Mouse (Mus musculus) kidney, embryonic 14.5 days (tissue): Measurements from ENCODE around the gene Ankrd28. TPM values are rescaled to one million over a fixed set of nuclear protein-coding genes. Genes with fewer than 3 reads are reported as not detected.
"Not testable (repeated sequence)": the region's sequence is repeated elsewhere in the genome, so short reads cannot be mapped to it uniquely, and the experiment has no call there.

Source experiments
- ATAC-seq: fragments of 200-750 bp; cut with Nextera tagmentation; 2 replicates; pipeline ENCODE4 v1.8.0; 2017; ENCODE audit warnings: moderate number of reproducible peaks, mild to moderate bottlenecking, moderate TSS enrichment, moderate library complexity; ENCODE audit not compliant: low FRiP score, low TSS enrichment
- H3K27ac ChIP-seq: fragments of 300-500 bp; sonication (generic); 2 replicates; pipeline ENCODE4 v1.5.1; 2014; ENCODE audit warnings: low read depth, mild to moderate bottlenecking, low read length, moderate library complexity, mixed read lengths
- H3K27me3 ChIP-seq: fragments of 300-500 bp; sonication (generic); 2 replicates; pipeline ENCODE4 v1.6.1; 2014; ENCODE audit warnings: mild to moderate bottlenecking, low read length; ENCODE audit not compliant: control insufficient read depth, insufficient read depth
- H3K36me3 ChIP-seq: fragments of 300-500 bp; sonication (generic); 2 replicates; pipeline ENCODE4 v1.6.1; 2014; ENCODE audit warnings: low read length, mixed read lengths; ENCODE audit not compliant: control insufficient read depth, insufficient read depth
- H3K4me1 ChIP-seq: fragments of 300-500 bp; sonication (generic); 2 replicates; pipeline ENCODE4 v1.6.1; 2014; ENCODE audit warnings: low read length, mixed read lengths; ENCODE audit not compliant: control insufficient read depth, insufficient read depth
- H3K4me2 ChIP-seq: fragments of 300-500 bp; sonication (generic); replicated peaks from 2 replicates; pipeline ENCODE4 v1.6.1; 2014; ENCODE audit warnings: low read depth, mild to moderate bottlenecking, low read length
- H3K4me3 ChIP-seq: fragments of 300-500 bp; sonication (generic); 2 replicates; pipeline ENCODE4 v1.5.1; 2014; ENCODE audit warnings: mild to moderate bottlenecking, low read length
- H3K9ac ChIP-seq: fragments of 300-500 bp; sonication (generic); 2 replicates; pipeline ENCODE4 v1.6.1; 2014; ENCODE audit warnings: low read depth, mild to moderate bottlenecking, low read length, moderate library complexity
- H3K9me3 ChIP-seq: fragments of 300-500 bp; sonication (generic); 2 replicates; pipeline ENCODE4 v1.6.1; 2016; ENCODE audit warnings: low read length; ENCODE audit not compliant: control insufficient read depth
- WGBS: fragments of 180-500 bp; shearing (Covaris S2); extraction: QIAGEN DNeasy Blood & Tissue Kit; methylation state at CpG from one replicate; pipeline ENCODE4 v1.1.7; 2014; 5-methylcytosine and 5-hydroxymethylcytosine counted together
- polyA plus RNA-seq: library from polyadenylated mRNA; unstranded; fragments of >200 nt; fragmentation: Nextera tagmentation; extraction: Ambion mirVana; gene quantifications from 2 replicates; pipeline ENCODE4 v1.2.1, GENCODE M21; 2014

Ankrd28 gene
- polyA plus RNA-seq: 5.9 and 11.0 TPM in 2 replicates

DNA sequence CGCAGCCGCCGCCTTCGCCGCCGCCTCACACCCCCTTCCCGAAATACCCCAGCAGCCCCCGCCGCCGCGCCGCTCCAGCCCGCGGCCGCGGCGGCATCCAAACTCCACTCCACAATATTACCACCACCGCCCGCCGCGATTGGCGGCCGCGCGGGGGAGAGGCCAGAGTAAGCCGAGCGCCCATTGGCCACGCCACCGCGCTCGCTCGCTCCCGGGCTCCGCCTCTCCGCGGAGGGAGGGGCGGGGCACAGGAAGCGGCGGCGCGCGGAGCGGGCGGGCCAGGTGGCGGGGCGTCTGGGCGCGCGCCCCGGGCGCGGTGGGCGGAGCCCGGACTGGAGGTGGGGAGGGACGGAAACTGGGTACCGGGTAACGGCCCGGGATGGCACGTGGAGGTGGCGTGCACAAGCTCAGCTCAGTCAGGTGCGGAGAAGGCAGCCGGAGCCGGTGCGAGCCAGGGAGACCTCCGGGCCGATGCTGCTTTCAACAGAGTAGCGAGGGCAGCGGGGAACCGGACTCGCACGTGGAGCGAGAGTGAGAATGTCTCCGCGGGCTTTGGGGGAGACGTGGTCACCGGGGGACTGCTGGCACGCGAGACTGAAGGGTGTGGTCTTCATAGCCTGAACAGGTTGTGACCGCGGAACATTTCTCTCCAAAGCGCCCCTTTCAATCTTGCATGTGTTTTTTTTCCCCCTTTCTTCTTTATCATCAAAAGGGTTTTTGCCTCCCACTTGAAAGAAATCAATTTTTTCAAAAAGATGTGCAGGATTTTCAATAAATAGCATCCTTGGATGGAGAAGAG, at the start of gene Ankrd28:
Ankrd28 (minus strand) TSS at position 81 of the 799 bp plus-strand sequence.
- Histone ChIP-seq H3K4me3 (peak within 1 kb of the TSS; percentile 93), H3K9ac (peak within 1 kb of the TSS; percentile 82), H3K4me1 (peaks cover 3% of the 10 kb centered on the region; the same call in 1 of the 2 replicates), H3K36me3 (no peaks in the 10 kb centered on the region), H3K9me3 (no peaks in the 10 kb centered on the region), H3K27ac (peak within 1 kb of the TSS; percentile 93), H3K27me3 (no peaks in the 10 kb centered on the region), H3K4me2 (peak within 1 kb of the TSS; percentile 85)
- ATAC-seq: peak; percentile 98
- WGBS: under 1% methylated on average over 59 of the region's 81 CpGs

GRCm38 (mm10) chr14:31879456-31879855, 49.0 kb upstream of the Ankrd28 start:
- Histone ChIP-seq H3K4me3 (no peak overlapping the region), H3K27me3 (no peaks in the 10 kb centered on the region), H3K4me2 (no peak overlapping the region), H3K9ac (no peak overlapping the region), H3K4me1 (no peaks in the 10 kb centered on the region), H3K9me3 (no peaks in the 10 kb centered on the region), H3K36me3 (no peaks in the 10 kb centered on the region), H3K27ac (no peak overlapping the region)
- WGBS: 86% methylated on average over 6 of the region's 6 CpGs
- ATAC-seq: no peak

DNA sequence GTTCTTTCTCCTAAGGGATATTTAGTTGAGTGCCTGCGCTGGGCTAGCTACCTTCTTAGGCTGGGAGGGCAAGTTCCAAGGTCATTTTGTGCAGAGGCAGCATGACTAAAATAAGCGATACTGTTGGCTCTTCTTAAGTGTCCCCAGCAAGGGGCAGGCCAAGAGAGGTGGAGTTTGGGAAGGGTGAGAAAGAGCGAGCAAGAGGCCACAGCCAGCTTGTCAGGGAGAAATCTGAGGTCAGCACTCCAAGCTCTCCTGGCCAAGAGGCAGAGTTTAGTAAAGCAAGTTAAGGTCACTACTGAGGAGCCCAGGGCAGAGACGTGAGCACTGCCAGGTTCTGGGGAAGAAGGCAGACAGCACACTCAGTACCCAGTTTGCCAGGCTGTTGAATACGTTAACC, 41.7 kb upstream of the Ankrd28 start:
- Histone ChIP-seq H3K4me3 (no peak overlapping the region), H3K36me3 (no peaks in the 10 kb centered on the region), H3K27me3 (no peaks in the 10 kb centered on the region), H3K4me2 (no peak overlapping the region), H3K9ac (no peak overlapping the region), H3K9me3 (peaks cover 2% of the 10 kb centered on the region; the same call in 1 of the 2 replicates), H3K27ac (no peak overlapping the region), H3K4me1 (no peaks in the 10 kb centered on the region)
- ATAC-seq: no peak
- 63% methylated on average over 5 of the region's 5 CpGs for whole genome bisulfite sequencing

GRCm38 (mm10) chr14:31870436-31870835, 40.0 kb upstream of the Ankrd28 start:
- Histone ChIP-seq H3K27ac (no peak overlapping the region), H3K4me3 (no peak overlapping the region), H3K4me2 (no peak overlapping the region), H3K9me3 (peaks cover 15% of the 10 kb centered on the region), H3K36me3 (no peaks in the 10 kb centered on the region), H3K4me1 (no peaks in the 10 kb centered on the region), H3K27me3 (no peaks in the 10 kb centered on the region), H3K9ac (no peak overlapping the region)
- 83% methylated on average over 5 of the region's 5 CpGs for WGBS
- no peak for ATAC-seq

- Histone ChIP-seq H3K27ac (no peak overlapping the region), H3K4me2 (no peak overlapping the region), H3K4me1 (no peaks in the 10 kb centered on the region), H3K9me3 (peaks cover 18% of the 10 kb centered on the region), H3K9ac (no peak overlapping the region), H3K36me3 (no peaks in the 10 kb centered on the region), H3K27me3 (no peaks in the 10 kb centered on the region), H3K4me3 (no peak overlapping the region)
- ATAC-seq: no peak
- WGBS: 58% methylated on average over 1 of the region's 1 CpGs
These were observed 38.1 kb upstream of the Ankrd28 start for GRCm38 (mm10) chr14:31868591-31868990.

DNA sequence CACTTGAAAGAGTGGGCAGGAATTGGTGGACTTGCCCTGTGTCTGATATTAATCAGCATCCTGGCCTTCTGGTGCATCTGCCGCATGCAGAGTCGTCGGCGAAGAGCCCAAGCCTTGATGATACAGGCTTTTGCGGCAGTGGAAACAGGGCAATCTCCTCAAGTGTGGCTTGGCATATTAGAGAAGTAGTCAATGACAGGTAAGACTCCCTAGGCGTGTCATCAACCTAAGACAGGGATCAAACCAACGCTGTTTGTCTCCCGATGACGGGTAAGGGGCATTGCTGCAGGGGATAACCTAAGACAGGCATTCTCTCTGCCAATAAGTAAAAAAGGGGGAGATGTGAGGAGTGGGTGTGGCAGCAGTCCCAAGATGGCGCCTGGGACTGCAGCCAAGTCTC, 35.9 kb upstream of the Ankrd28 start:
- H3K4me2 ChIP-seq, H3K4me3 ChIP-seq, H3K9ac ChIP-seq, H3K27ac ChIP-seq, ATAC-seq, H3K4me1 ChIP-seq, H3K27me3 ChIP-seq, H3K36me3 ChIP-seq: not testable (repeated sequence)
- peaks cover 27% of the 10 kb centered on the region for H3K9me3 ChIP-seq
- WGBS: 92% methylated on average over 10 of the region's 10 CpGs

DNA sequence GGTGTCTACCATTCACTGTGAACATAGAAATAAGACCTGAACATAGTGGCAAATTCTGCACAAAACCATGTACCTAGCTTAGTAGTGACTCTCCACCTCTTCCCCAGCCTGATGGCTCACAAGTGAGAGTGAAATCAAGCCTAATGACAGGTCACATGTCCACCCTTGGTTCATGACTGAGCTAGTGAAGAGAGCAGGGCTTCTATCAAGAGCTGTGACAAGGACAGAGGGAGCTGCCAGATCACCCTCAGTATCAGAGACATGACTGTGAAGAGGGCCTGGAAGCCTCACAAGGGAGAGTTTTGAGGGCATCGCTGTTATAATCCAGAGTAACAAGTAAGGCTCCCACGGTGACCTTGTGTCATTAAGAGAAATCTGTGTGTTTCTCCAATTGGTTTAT, 28.2 kb upstream of the Ankrd28 start:
- Histone ChIP-seq H3K27me3 (no peaks in the 10 kb centered on the region), H3K4me2 (no peak overlapping the region), H3K9ac (no peak overlapping the region), H3K36me3 (no peaks in the 10 kb centered on the region), H3K27ac (no peak overlapping the region), H3K4me3 (no peak overlapping the region), H3K4me1 (0 out of 2 replicates have a peak, but pooled peaks cover 3% of the 10 kb centered on the region), H3K9me3 (peaks cover 9% of the 10 kb centered on the region)
- WGBS: 94% methylated on average over 2 of the region's 2 CpGs
- ATAC-seq: no peak

DNA sequence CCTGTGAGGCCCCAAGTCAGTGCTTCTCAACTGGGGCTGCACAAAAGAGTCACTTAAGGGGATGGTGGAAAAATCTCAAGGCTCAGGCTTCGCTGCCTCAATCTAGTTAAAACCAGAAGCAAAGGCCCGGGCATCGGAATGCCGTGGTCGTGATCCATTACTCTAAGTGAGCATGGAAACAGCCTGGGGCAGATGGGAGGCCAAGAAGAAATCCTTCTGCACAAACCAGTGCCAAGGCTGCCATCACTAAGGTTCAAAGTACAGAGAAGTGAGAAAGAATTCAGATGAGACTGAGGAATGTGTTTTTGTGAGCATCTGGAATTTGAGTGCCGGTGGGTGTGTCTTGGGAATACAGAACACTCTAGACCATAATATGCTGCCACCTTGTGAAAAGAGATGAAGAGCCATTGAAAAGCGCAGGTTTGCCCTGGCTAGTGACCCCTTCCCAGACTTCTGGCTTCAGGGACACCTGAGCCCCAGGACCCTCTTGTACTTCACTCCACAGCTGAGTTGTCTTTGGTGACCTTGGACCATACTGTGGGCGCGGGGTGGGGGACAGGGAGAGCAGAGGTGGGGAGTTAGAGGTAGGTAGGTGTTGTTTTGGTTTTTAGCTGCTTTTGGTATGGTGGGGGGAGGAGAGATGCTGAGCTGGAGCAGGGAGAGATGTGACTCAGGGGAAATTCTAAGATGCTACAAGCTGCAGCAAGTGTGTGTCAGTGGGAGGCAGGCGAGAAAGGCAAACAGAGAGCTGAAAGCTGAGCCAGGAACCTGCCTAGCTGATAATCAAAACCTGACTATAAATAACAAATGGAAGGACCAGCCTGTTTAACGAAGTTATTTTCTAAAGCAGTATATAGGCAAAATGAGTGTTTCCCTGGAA, 26.9 kb upstream of the Ankrd28 start:
- Histone ChIP-seq H3K4me3 (no peak overlapping the region), H3K27me3 (no peaks in the 10 kb centered on the region), H3K9me3 (peaks cover 6% of the 10 kb centered on the region; the same call in 1 of the 2 replicates), H3K4me1 (0 out of 2 replicates have a peak, but pooled peaks cover 3% of the 10 kb centered on the region), H3K27ac (no peak overlapping the region), H3K9ac (no peak overlapping the region), H3K4me2 (no peak overlapping the region), H3K36me3 (no peaks in the 10 kb centered on the region)
- no peak for ATAC-seq
- 50% methylated on average over 11 of the region's 11 CpGs for WGBS
